Mouse (Mus musculus): ENCODE data around the gene Cd4. TPM values are rescaled to one million over a fixed set of nuclear protein-coding genes. Genes with fewer than 3 reads are reported as not detected.

The Cd4 gene
- polyA plus RNA-seq, 1 experiment from 2014 or later, result not detected

GRCm38 (mm10) chr6:124866560-124866959 is 21.5 kb downstream of the Cd4 start:
- H3K27ac ChIP-seq (replicated peaks), result no peak overlapping the region
- H3K4me3 ChIP-seq, result no peak overlapping the region

GRCm38 (mm10) chr6:124865766-124866362 is 22.2 kb downstream of the Cd4 start:
- H3K27ac ChIP-seq (replicated peaks), result no peak overlapping the region; the same call in 1 of the 2 replicates
- no peaks in the 10 kb centered on the region for H3K9me3 ChIP-seq
- H3K27me3 ChIP-seq, result peaks cover 14% of the 10 kb centered on the region
- H3K36me3 ChIP-seq, result no peaks in the 10 kb centered on the region
- H3K4me1 ChIP-seq, result peaks cover 40% of the 10 kb centered on the region
- H3K4me2 ChIP-seq (replicated peaks), result no peak overlapping the region
- H3K9ac ChIP-seq (replicated peaks), result no peak overlapping the region; the same call in 1 of the 2 replicates
- H3K4me3 ChIP-seq, result no peak overlapping the region
- 63% methylated on average over 18 of the region's 18 CpGs for WGBS
- ATAC-seq (ENCODE audit: low FRiP score, low read depth), result no peak

More at GRCm38 (mm10) chr6:124866560-124866959, 21.5 kb downstream of the Cd4 start:
- H3K27me3 ChIP-seq, result peaks cover 10% of the 10 kb centered on the region
- H3K9ac ChIP-seq (replicated peaks), result no peak overlapping the region; the same call in 1 of the 2 replicates
- ATAC-seq (ENCODE audit: low FRiP score, low read depth), result no peak
- no peak overlapping the region for H3K4me2 ChIP-seq (replicated peaks)
- 51% methylated on average over 6 of the region's 7 CpGs for WGBS
- no peaks in the 10 kb centered on the region for H3K9me3 ChIP-seq
- H3K36me3 ChIP-seq, result no peaks in the 10 kb centered on the region
- H3K4me1 ChIP-seq, result peaks cover 33% of the 10 kb centered on the region

GRCm38 (mm10) chr6:124863658-124864298 is 24.2 kb downstream of the Cd4 start, which contains the start of gene Gpr162:
Gpr162 (minus strand) TSS chr6:124863983.
- Histone ChIP-seq H3K4me3 (peak within 1 kb of the TSS; percentile 64), H3K9me3 (no peaks in the 10 kb centered on the region), H3K27me3 (peaks cover 22% of the 10 kb centered on the region), H3K36me3 (no peaks in the 10 kb centered on the region), H3K9ac (replicated peaks) (peak within 1 kb of the TSS; percentile 88), H3K27ac (replicated peaks) (peak within 1 kb of the TSS; percentile 91), H3K4me2 (replicated peaks) (peak within 1 kb of the TSS; percentile 72), H3K4me1 (peaks cover 53% of the 10 kb centered on the region)
- WGBS, result under 1% methylated on average over 40 of the region's 43 CpGs
- ATAC-seq (ENCODE audit: low FRiP score, low read depth), result peak; percentile 74

- WGBS, result 2% methylated on average over 7 of the region's 16 CpGs
- no peaks in the 10 kb centered on the region for H3K36me3 ChIP-seq
- peak overlapping the region; percentile 88 for H3K9ac ChIP-seq (replicated peaks)
- ATAC-seq (ENCODE audit: low FRiP score, low read depth), result peak; percentile 35
- peaks cover 27% of the 10 kb centered on the region for H3K27me3 ChIP-seq
- H3K4me3 ChIP-seq, result peak overlapping the region; percentile 64
- no peaks in the 10 kb centered on the region for H3K9me3 ChIP-seq
- H3K4me1 ChIP-seq, result peaks cover 59% of the 10 kb centered on the region
- H3K4me2 ChIP-seq (replicated peaks), result peak overlapping the region; percentile 72
- H3K27ac ChIP-seq (replicated peaks), result peak overlapping the region; percentile 91
These were observed 24.8 kb downstream of the Cd4 start for GRCm38 (mm10) chr6:124863125-124863657.

GRCm38 (mm10) chr6:124862406-124863124 is 25.5 kb downstream of the Cd4 start:
- Histone ChIP-seq H3K9ac (replicated peaks) (peak overlapping the region; percentile 88), H3K4me2 (replicated peaks) (peak overlapping the region; percentile 72), H3K36me3 (no peaks in the 10 kb centered on the region), H3K9me3 (no peaks in the 10 kb centered on the region), H3K4me3 (peak overlapping the region; percentile 64), H3K27me3 (peaks cover 29% of the 10 kb centered on the region), H3K4me1 (peaks cover 65% of the 10 kb centered on the region), H3K27ac (replicated peaks) (peak overlapping the region; percentile 91)
- no peak for ATAC-seq (ENCODE audit: low FRiP score, low read depth)
- 14% methylated on average over 8 of the region's 8 CpGs for WGBS

- ATAC-seq (ENCODE audit: low FRiP score, low read depth), result no peak
- H3K4me3 ChIP-seq, result peak overlapping the region; percentile 64; the same call in 1 of the 2 replicates
- WGBS, result 22% methylated on average over 3 of the region's 3 CpGs
These were observed 26.2 kb downstream of the Cd4 start for GRCm38 (mm10) chr6:124861802-124862201.

GRCm38 (mm10) chr6:124861266-124861665 is 26.8 kb downstream of the Cd4 start:
- ATAC-seq (ENCODE audit: low FRiP score, low read depth), result no peak
- Histone ChIP-seq H3K4me1 (peaks cover 70% of the 10 kb centered on the region), H3K4me3 (no peak overlapping the region), H3K27ac (replicated peaks) (no peak overlapping the region), H3K27me3 (peaks cover 19% of the 10 kb centered on the region), H3K36me3 (no peaks in the 10 kb centered on the region), H3K9ac (replicated peaks) (0 out of 2 replicates have a peak overlapping the region, but pooled peaks have one; percentile 31), H3K9me3 (no peaks in the 10 kb centered on the region), H3K4me2 (replicated peaks) (no peak overlapping the region)
- WGBS, result 79% methylated on average over 19 of the region's 19 CpGs

More at GRCm38 (mm10) chr6:124861802-124862201, 26.2 kb downstream of the Cd4 start:
- peak overlapping the region; percentile 72 for H3K4me2 ChIP-seq (replicated peaks)
- H3K4me1 ChIP-seq, result peaks cover 65% of the 10 kb centered on the region
- 0 out of 2 replicates have a peak overlapping the region, but pooled peaks have one; percentile 91 for H3K27ac ChIP-seq (replicated peaks)
- H3K36me3 ChIP-seq, result no peaks in the 10 kb centered on the region
- peak overlapping the region; percentile 31 for H3K9ac ChIP-seq (replicated peaks)
- H3K27me3 ChIP-seq, result peaks cover 23% of the 10 kb centered on the region
- H3K9me3 ChIP-seq, result no peaks in the 10 kb centered on the region

- H3K9ac ChIP-seq (replicated peaks), result peak overlapping the region; percentile 39; the same call in 1 of the 2 replicates
- no peaks in the 10 kb centered on the region for H3K36me3 ChIP-seq
- ATAC-seq (ENCODE audit: low FRiP score, low read depth), result no peak
- 76% methylated on average over 9 of the region's 9 CpGs for WGBS
- peaks cover 19% of the 10 kb centered on the region for H3K27me3 ChIP-seq
- H3K9me3 ChIP-seq, result no peaks in the 10 kb centered on the region
- H3K27ac ChIP-seq (replicated peaks), result peak overlapping the region; percentile 60; the same call in 1 of the 2 replicates
- H3K4me3 ChIP-seq, result no peak overlapping the region
- peaks cover 77% of the 10 kb centered on the region for H3K4me1 ChIP-seq
- peak overlapping the region; percentile 9; the same call in 1 of the 2 replicates for H3K4me2 ChIP-seq (replicated peaks)
These were observed 27.5 kb downstream of the Cd4 start for GRCm38 (mm10) chr6:124860511-124860910.

GRCm38 (mm10) chr6:124859725-124860124 is 28.3 kb downstream of the Cd4 start:
- H3K27me3 ChIP-seq, result peaks cover 23% of the 10 kb centered on the region
- H3K27ac ChIP-seq (replicated peaks), result peak overlapping the region; percentile 60
- WGBS, result 9% methylated on average over 12 of the region's 12 CpGs
- H3K4me3 ChIP-seq, result 0 out of 2 replicates have a peak overlapping the region, but pooled peaks have one; percentile 3
- peaks cover 74% of the 10 kb centered on the region for H3K4me1 ChIP-seq
- H3K4me2 ChIP-seq (replicated peaks), result peak overlapping the region; percentile 9; the same call in 1 of the 2 replicates
- 0 out of 2 replicates have a peak, but pooled peaks have one; percentile 1 for ATAC-seq (ENCODE audit: low FRiP score, low read depth)
- no peaks in the 10 kb centered on the region for H3K9me3 ChIP-seq
- H3K36me3 ChIP-seq, result no peaks in the 10 kb centered on the region
- peak overlapping the region; percentile 39; the same call in 1 of the 2 replicates for H3K9ac ChIP-seq (replicated peaks)

GRCm38 (mm10) chr6:124858561-124859318 is 29.3 kb downstream of the Cd4 start:
- H3K4me3 ChIP-seq, result no peak overlapping the region
- peaks cover 25% of the 10 kb centered on the region for H3K27me3 ChIP-seq
- ATAC-seq (ENCODE audit: low FRiP score, low read depth), result no peak
- WGBS, result 81% methylated on average over 28 of the region's 28 CpGs
- H3K27ac ChIP-seq (replicated peaks), result no peak overlapping the region
- peak overlapping the region; percentile 85; the same call in 1 of the 2 replicates for H3K4me2 ChIP-seq (replicated peaks)
- no peaks in the 10 kb centered on the region for H3K36me3 ChIP-seq
- peaks cover 64% of the 10 kb centered on the region for H3K4me1 ChIP-seq
- H3K9ac ChIP-seq (replicated peaks), result peak overlapping the region; percentile 37
- no peaks in the 10 kb centered on the region for H3K9me3 ChIP-seq
